ENCODE assay signal across 8 mouse cellular contexts in genomic region chr4:117891738-117892161, GRCm38 (mm10). TPM values are rescaled to one million over a fixed set of nuclear protein-coding genes. Genes with fewer than 3 reads are reported as not detected.
A peak's percentile ranks its signal among the peaks of the same experiment; 100 is the strongest.
DNase-seq lines count a peak whose midpoint lies in the region; ATAC-seq lines count a peak whose summit lies in the region.

Gene Dph2 (minus strand): TSS chr4:117892032.

- H3K9ac ChIP-seq in hindbrain, embryonic 16.5 days (ENCODE audit: low read depth, low read length), result peak within 1 kb of the TSS; percentile 64

- DNase-seq in gastrocnemius, adult 18-20 months (ENCODE audit: low spot score), result peak; percentile 88
- DNase-seq in left cerebral cortex, adult 18-20 months (ENCODE audit: low spot score in 2 of 2), result peak; percentile 78 to 84
- peak; percentile 83 to 85 for DNase-seq in lung, postnatal 4 days
- peak; percentile 86 for DNase-seq in right cerebral cortex, adult 2 months (ENCODE audit: low spot score in 2 of 2)
- DNase-seq in urinary bladder, postnatal 25 days (ENCODE audit: low spot score), result peak; percentile 58

- peaks cover 15% of the 10 kb centered on the region for H3K4me1 ChIP-seq in hindbrain, embryonic 16.5 days (ENCODE audit: control insufficient read depth, insufficient read depth, low read depth, low read length)

- ATAC-seq in activated CD4-positive, CD25-positive, alpha-beta regulatory T cell, adult 4 months, result peak; percentile 89
- peak; percentile 93 for ATAC-seq in common myeloid progenitor, adult 5-6 weeks (replicated peaks; ENCODE audit: low read depth, poor library complexity, severe bottlenecking)
- ATAC-seq in hindbrain, embryonic 16.5 days, result peak; percentile 86

- H3K4me2 ChIP-seq in hindbrain, embryonic 16.5 days (ENCODE audit: low read length), result peak within 1 kb of the TSS; percentile 90

- H3K4me3 ChIP-seq in hindbrain, embryonic 16.5 days (ENCODE audit: low read length), result peak within 1 kb of the TSS; percentile 76

- WGBS in hindbrain, embryonic 16.5 days, result 2% methylated on average over 21 of the region's 21 CpGs

- peaks cover 11% of the 10 kb centered on the region for H3K36me3 ChIP-seq in hindbrain, embryonic 16.5 days (ENCODE audit: control insufficient read depth, insufficient read depth, low read length)

- H3K27ac ChIP-seq in hindbrain, embryonic 16.5 days (ENCODE audit: low read depth, low read length), result no peak within 1 kb of the TSS

- no peaks in the 10 kb centered on the region for H3K27me3 ChIP-seq in hindbrain, embryonic 16.5 days (replicated peaks; ENCODE audit: control insufficient read depth, insufficient read depth, low read length)

- H3K9me3 ChIP-seq in hindbrain, embryonic 16.5 days (ENCODE audit: control insufficient read depth, low read length), result no peaks in the 10 kb centered on the region

RNA-seq across cellular contexts. Expression of gene Dph2, which starts in this region (rescaled TPM):
- polyA plus RNA-seq in activated CD4-positive, CD25-positive, alpha-beta regulatory T cell, adult 4 months (2017; shearing (Covaris generic)), result 10 to 100 TPM; 21.1 to 25.4 TPM
- total RNA-seq in common myeloid progenitor, adult 5-6 weeks (2017), result 6.6 and 7.0 TPM in 2 replicates
- 1 to 10 TPM; 3.1 to 3.2 TPM for total RNA-seq in gastrocnemius, adult 18-20 months (2021)
- polyA plus RNA-seq in hindbrain, embryonic 16.5 days (2015; fragmentation: Nextera tagmentation; extraction: Ambion mirVana), result 21.8 and 24.0 TPM in 2 replicates
- total RNA-seq in left cerebral cortex, adult 18-20 months (2021), result 1 to 10 TPM; 9.2 to 9.8 TPM
